Mouse (Mus musculus): ENCODE data around the gene Mgat2.

GRCm38 (mm10) chr12:69147166-69147735 lies 36.7 kb upstream of the Mgat2 start:
- TF ChIP-seq SIN3A (IDR thresholded peaks at IDR 0.05; ENCODE audit: low read length): no peak
- TF ChIP-seq CTCF (IDR thresholded peaks at IDR 0.05 in 2 of 3, conservative IDR thresholded peaks at IDR 0.05 in 1 of 3; ENCODE audit: control insufficient read depth in 1 of 3, insufficient read depth in 1 of 3, low read depth in 2 of 3, low read length in 3 of 3, poor library complexity in 1 of 3, severe bottlenecking in 1 of 3): no peak
- TF ChIP-seq POLR2AphosphoS2 (IDR thresholded peaks at IDR 0.05; ENCODE audit: low read length): no peak
- no peak for TF ChIP-seq POLR2A (IDR thresholded peaks at IDR 0.05; ENCODE audit: control insufficient read depth in 1 of 2, insufficient read depth in 1 of 2, low read depth in 1 of 2, low read length in 2 of 2, poor library complexity in 1 of 2)
- TF ChIP-seq NRF1 (IDR thresholded peaks at IDR 0.05; ENCODE audit: insufficient read depth, low read depth, low read length, poor library complexity, severe bottlenecking): no peak
- TF ChIP-seq SMC3 (IDR thresholded peaks at IDR 0.05; ENCODE audit: low read depth, low read length): no peak
- TF ChIP-seq ZKSCAN1 (IDR thresholded peaks at IDR 0.05; ENCODE audit: low read depth, low read length): no peak
- TF ChIP-seq RAD21 (IDR thresholded peaks at IDR 0.05; ENCODE audit: low read depth, low read length): no peak
- no peak for TF ChIP-seq HCFC1 (IDR thresholded peaks at IDR 0.05; ENCODE audit: low read depth, low read length)
- no peak for TF ChIP-seq TCF12 (IDR thresholded peaks at IDR 0.05; ENCODE audit: low read depth, low read length)
- TF ChIP-seq EP300 (IDR thresholded peaks at IDR 0.05; ENCODE audit: low read depth in 1 of 2, low read length in 2 of 2): no peak
- no peak for TF ChIP-seq MAZ (IDR thresholded peaks at IDR 0.05; ENCODE audit: low read depth, low read length)
- TF ChIP-seq USF1 (IDR thresholded peaks at IDR 0.05; ENCODE audit: low read depth, low read length): no peak
- TF ChIP-seq USF2 (IDR thresholded peaks at IDR 0.05; ENCODE audit: borderline replicate concordance in 1 of 2, insufficient read depth in 1 of 2, low read depth in 1 of 2, low read length in 2 of 2): no peak
